Mouse (Mus musculus) layer of hippocampus, adult 18-20 months (tissue): ENCODE data around the gene Lamp2. TPM values are rescaled to one million over a fixed set of nuclear protein-coding genes. Genes with fewer than 3 reads are reported as not detected.
"Not testable (repeated sequence)": the region's sequence is repeated elsewhere in the genome, so short reads cannot be mapped to it uniquely, and the experiment has no call there.

Source experiments
- DNase-seq, 2 experiments: peaks; one replicate each; pipeline ENCODE4 v3.0.0; 2022; ENCODE audit warnings: low spot score in 2 of 2
- total RNA-seq, 2 experiments: library from RNA; stranded (reverse); gene quantifications; 2 replicates each; pipeline ENCODE4 v1.2.3; 2021

The Lamp2 gene
- total RNA-seq, 2 experiments from 2014 or later = 70.4 to 72.0 TPM

DNA sequence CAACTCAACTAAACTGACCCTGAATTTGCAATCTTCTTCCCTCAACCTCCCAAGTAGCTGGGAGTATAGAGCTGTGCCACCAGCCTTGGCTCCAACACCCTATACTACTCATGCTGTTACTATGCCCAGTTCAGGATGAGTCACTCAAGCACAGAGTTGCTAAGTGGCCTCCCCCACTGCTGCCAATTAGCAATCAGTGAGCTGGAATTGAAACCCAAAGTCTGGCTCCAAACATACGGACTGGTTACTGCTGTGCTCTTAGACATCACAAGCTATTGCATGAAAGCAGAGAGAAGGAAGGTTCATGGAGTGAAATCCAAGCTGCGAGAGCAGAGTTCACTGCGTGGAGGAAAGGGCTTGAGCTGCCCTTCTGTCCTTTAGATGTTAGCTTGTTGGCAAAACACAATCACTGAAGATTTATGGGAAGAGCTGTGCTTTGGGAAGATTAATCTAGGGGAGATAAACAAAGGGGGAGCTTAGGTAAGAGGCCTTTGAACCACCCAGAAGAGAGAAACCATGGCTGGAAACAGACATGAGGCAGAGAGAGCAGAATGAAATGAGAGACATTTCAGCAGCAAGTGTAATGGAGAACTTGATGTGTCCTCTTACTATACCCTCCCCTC, 27.3 kb downstream of the Lamp2 start:
- DNase-seq = peak; percentile 26 to 55

GRCm38 (mm10) chrX:38426043-38426442, 30.2 kb downstream of the Lamp2 start:
- DNase-seq = no peak

- DNase-seq = no peak
These were observed 33.2 kb downstream of the Lamp2 start for GRCm38 (mm10) chrX:38423096-38423495.

DNA sequence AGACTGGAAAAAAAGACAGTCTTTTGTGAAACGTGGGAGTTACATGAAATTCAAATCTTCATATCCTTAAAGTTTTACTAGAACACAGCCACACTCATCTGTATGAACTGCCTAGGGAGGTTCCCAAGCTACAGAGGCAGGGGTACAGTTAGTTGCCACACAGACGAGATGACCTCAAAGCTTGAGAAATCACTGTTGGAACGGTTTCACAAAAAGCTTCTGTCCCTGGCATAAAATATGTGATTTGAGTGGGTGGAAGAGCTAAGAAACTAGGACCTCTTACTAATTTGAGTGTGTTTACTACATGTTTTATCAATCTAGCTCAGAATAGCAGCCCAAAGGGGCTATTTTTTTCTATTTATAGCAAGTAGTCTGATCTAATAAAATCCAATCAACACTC, 33.9 kb downstream of the Lamp2 start:
- no peak for DNase-seq

DNA sequence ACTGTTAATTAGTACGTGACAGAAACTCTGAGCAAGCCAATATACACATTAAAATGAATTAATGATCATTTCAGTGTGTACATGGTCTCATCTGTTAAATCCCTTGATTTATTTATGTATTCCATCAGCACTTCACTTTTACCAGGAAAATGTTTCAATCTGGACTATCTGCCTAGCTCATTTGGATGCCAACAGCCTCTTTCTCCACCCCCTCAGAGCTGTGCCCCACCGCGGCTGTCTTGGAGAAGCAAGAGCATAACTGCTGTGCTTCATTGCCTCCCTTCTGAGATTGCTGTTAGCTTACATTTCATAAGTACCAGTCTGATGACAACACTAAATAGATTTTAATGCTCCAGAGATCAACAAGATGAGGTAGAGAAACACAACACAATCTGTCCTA, 52.4 kb downstream of the Lamp2 start:
- DNase-seq = peak; percentile 7 to 28

GRCm38 (mm10) chrX:38402981-38403380, 53.3 kb downstream of the Lamp2 start:
- DNase-seq = no peak

- no peak for DNase-seq
These were observed 54.2 kb downstream of the Lamp2 start for GRCm38 (mm10) chrX:38402004-38402403.

DNA sequence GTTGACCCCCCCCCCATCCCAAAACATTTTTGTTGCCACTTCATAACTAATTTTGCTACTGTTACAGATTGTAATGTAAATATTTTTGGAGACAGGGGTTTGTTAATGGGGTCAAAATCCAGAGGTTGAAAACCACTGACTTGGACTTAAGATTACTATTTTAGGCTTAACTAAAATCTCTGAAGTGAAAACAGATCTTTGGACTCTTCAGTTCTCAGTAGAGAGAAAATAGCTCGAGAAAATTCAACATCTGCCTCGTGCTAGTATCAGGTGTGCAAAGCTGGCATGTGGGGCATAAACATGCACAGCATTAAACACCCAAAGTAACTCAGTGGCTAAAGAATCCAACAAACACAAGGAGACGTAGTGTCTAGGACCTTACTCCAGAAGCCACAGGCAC, 55.6 kb downstream of the Lamp2 start:
- no peak for DNase-seq

DNA sequence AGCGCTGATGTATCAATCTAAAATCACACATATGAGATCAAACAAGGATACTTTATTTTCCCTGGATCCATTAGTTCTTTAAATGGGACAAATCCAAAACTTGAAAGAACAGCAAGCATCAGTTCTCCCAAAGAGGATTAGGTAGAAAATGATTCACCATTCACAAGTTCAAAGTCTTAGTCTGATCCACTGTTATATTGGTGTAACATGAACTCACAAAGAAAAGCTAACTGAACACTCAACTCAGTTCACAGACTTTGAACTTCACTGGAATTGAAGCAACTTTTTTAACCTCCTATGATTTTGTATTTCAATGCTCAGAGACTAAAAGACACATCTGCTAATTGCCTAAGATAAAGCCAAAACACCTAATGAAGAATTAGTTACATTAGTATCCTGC, 56.6 kb downstream of the Lamp2 start:
- DNase-seq = no peak

GRCm38 (mm10) chrX:38373169-38373568, 83.1 kb downstream of the Lamp2 start:
- not testable (repeated sequence) for DNase-seq

DNA sequence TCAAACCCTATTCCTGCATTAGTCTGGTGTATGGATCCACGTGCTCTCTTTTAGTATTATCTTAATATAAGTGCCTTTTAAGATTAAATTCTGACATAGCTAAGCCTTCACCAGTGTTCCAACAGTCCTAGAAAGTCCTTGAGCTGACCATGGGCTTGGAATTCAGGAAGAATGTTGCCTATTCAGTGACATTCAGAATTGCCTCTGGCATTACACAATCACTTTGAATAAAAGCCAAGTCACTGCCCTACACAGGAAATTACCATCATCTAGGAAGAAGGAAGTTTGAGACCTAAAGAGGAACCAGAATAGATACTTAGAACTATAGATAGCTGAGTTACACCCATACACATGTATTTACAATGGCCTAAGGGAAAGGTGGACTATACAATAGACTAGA, 91.6 kb downstream of the Lamp2 start:
- DNase-seq = not testable (repeated sequence)

- no peak for DNase-seq
These were observed 94.2 kb downstream of the Lamp2 start for GRCm38 (mm10) chrX:38362016-38362415.

Other genes with a start within 250 kb of the Lamp2 start
- gene Tmem255a, start 204.0 kb downstream of the Lamp2 start, total RNA-seq = 10 to 100 TPM; 29.1 to 40.3 TPM
- gene Atp1b4, start 140.3 kb downstream of the Lamp2 start, total RNA-seq = not detected
- gene Cul4b, start 119.7 kb upstream of the Lamp2 start, total RNA-seq = 10 to 100 TPM; 32.5 to 33.9 TPM
- gene Mcts1, start 144.1 kb upstream of the Lamp2 start, total RNA-seq = 10 to 100 TPM; 76.1 to 83.8 TPM
- gene C1galt1c1, start 178.6 kb upstream of the Lamp2 start, total RNA-seq = 10 to 100 TPM; 24.4 to 24.8 TPM